Mouse (Mus musculus): Measurements from ENCODE around the gene Olfr248. TPM values are rescaled to one million over a fixed set of nuclear protein-coding genes. Genes with fewer than 3 reads are reported as not detected.

The Olfr248 gene
- polyA plus RNA-seq (2014; fragmentation: Illumina TruSeq; extraction: RNeasy Lipid Tissue Mini Kit (QIAGEN cat#74804); ENCODE audit: low read depth, low replicate concordance), result not detected

DNA sequence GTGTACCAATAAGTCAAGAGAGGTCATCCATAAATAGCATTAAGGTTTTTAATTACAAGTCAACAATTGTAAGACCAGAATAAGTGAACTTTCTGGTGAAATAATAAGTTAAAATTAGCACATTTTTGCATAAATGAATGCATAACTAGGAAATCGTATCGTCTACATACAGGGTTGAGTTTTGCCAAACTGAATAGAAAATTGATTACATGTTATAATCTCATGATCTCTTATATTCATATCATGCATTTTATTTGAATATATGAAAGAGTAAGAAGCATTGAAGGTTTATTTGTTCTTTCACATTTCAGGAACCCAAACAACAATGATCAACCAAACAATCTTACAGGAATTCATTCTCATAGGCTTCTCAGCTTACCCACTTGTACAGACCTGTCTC is at the start of gene Olfr248:
Olfr248 (plus strand) TSS at position 301 of the 400 bp plus-strand sequence.

DNA sequence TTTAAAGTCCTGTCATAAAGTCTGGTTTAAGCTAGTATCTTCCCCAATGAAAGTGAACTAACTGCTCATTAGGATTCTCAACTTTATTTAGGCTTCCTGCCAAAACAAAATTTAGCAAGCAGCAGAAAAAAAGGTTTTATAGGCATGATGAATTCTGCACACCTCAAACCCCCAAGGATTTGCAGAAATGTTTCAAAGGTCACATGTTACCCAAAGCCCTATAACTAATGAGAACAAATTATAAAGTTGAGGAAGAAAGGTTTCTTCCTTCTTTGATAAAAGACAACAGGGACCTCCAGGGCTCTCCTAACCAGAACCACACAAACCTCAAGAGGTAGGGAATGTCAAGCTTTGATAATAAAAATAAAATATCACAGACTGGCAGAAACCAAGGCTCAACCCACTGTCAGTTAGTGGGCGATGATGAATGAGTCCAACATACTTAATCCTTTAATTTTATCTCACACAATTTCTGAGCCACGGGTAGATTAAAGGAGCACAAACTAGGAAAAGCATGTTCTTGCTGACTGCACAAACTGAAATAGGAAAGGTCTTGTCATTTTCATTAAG is 25.9 kb upstream of the Olfr248 start, which contains the start of gene Olfr417:
Olfr417 (plus strand) TSS at position 241 of the 570 bp plus-strand sequence.

DNA sequence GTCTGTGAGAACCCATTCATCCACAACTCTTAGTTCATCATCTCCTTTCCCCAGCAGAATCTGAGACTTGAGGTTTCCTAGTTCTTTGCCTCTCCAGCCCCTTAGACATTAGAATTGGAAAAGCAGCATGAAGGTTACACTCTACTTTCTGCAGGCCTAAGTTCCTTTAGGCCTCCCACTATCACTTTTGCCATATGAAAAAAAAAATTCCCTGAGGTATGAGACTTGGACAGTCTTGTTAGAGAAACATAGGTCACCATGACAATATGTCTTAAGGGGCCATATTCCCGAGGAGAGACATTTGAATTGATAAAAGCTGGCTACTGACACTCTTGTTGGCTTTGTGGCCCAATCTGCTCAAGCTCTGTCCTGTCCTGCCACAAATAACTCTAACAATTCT is 32.9 kb downstream of the Olfr248 start, which contains the start of gene Olfr414:
Olfr414 (plus strand) TSS at position 301 of the 400 bp plus-strand sequence.

Other genes with a start within 250 kb of the Olfr248 start
- gene Olfr420, start 235.4 kb upstream of the Olfr248 start, polyA plus RNA-seq (2014; fragmentation: Illumina TruSeq; extraction: RNeasy Lipid Tissue Mini Kit (QIAGEN cat#74804); ENCODE audit: low read depth, low replicate concordance), result not detected
- gene Spta1, start 218.3 kb upstream of the Olfr248 start, polyA plus RNA-seq (2014; fragmentation: Illumina TruSeq; extraction: RNeasy Lipid Tissue Mini Kit (QIAGEN cat#74804); ENCODE audit: low read depth, low replicate concordance), result 0.26 TPM
- not detected for gene Olfr419, start 139.0 kb upstream of the Olfr248 start, polyA plus RNA-seq (2014; fragmentation: Illumina TruSeq; extraction: RNeasy Lipid Tissue Mini Kit (QIAGEN cat#74804); ENCODE audit: low read depth, low replicate concordance)
- not detected for gene Mptx1, start 60.5 kb upstream of the Olfr248 start, polyA plus RNA-seq (2014; fragmentation: Illumina TruSeq; extraction: RNeasy Lipid Tissue Mini Kit (QIAGEN cat#74804); ENCODE audit: low read depth, low replicate concordance)
- gene Olfr417, start 25.9 kb upstream of the Olfr248 start, polyA plus RNA-seq (2014; fragmentation: Illumina TruSeq; extraction: RNeasy Lipid Tissue Mini Kit (QIAGEN cat#74804); ENCODE audit: low read depth, low replicate concordance), result not detected
- gene Olfr414, start 33.0 kb downstream of the Olfr248 start, polyA plus RNA-seq (2014; fragmentation: Illumina TruSeq; extraction: RNeasy Lipid Tissue Mini Kit (QIAGEN cat#74804); ENCODE audit: low read depth, low replicate concordance), result not detected
- not detected for gene Olfr220, start 51.0 kb downstream of the Olfr248 start, polyA plus RNA-seq (2014; fragmentation: Illumina TruSeq; extraction: RNeasy Lipid Tissue Mini Kit (QIAGEN cat#74804); ENCODE audit: low read depth, low replicate concordance)
- 1.3 TPM for gene Fmn2, start 110.8 kb downstream of the Olfr248 start, polyA plus RNA-seq (2014; fragmentation: Illumina TruSeq; extraction: RNeasy Lipid Tissue Mini Kit (QIAGEN cat#74804); ENCODE audit: low read depth, low replicate concordance)